Mouse (Mus musculus): ENCODE measurements around the gene Gas2. TPM values are rescaled to one million over a fixed set of nuclear protein-coding genes. Genes with fewer than 3 reads are reported as not detected.

Gas2 gene
- total and polyA plus RNA-seq, 2 experiments from 2014 or later = 14.9 to 51.6 TPM

GRCm38 (mm10) chr7:51865336-51865735 is 3.5 kb downstream of the Gas2 start:
- 66% methylated on average over 1 of the region's 1 CpGs for WGBS
- no peak for TF ChIP-seq CTCF (IDR thresholded peaks at IDR 0.05; ENCODE audit: low read depth)
- Histone ChIP-seq H3K27me3 (ENCODE audit: insufficient read depth, low read length) (no peaks in the 10 kb centered on the region), H3K9me3 (ENCODE audit: low read length) (no peaks in the 10 kb centered on the region), H3K4me1 (ENCODE audit: insufficient read depth) (peaks cover 10% of the 10 kb centered on the region; the same call in 1 of the 2 replicates), H3K4me2 (ENCODE audit: low read depth) (no peak overlapping the region), H3K4me3 (ENCODE audit: low read depth, low read length) (no peak overlapping the region), H3K27ac (ENCODE audit: low read depth, low read length) (no peak overlapping the region), H3K9ac (no peak overlapping the region), H3K36me3 (ENCODE audit: insufficient read depth) (no peaks in the 10 kb centered on the region; the same call in 1 of the 2 replicates)
- DNase-seq (no peak), ATAC-seq (no peak)

GRCm38 (mm10) chr7:51867983-51868382 is 6.2 kb downstream of the Gas2 start:
- Histone ChIP-seq H3K9me3 (ENCODE audit: low read length) (no peaks in the 10 kb centered on the region), H3K4me1 (ENCODE audit: insufficient read depth) (0 out of 2 replicates have a peak, but pooled peaks cover 1% of the 10 kb centered on the region), H3K27me3 (ENCODE audit: insufficient read depth, low read length) (no peaks in the 10 kb centered on the region), H3K4me2 (ENCODE audit: low read depth) (no peak overlapping the region), H3K9ac (no peak overlapping the region), H3K36me3 (ENCODE audit: insufficient read depth) (no peaks in the 10 kb centered on the region; the same call in 1 of the 2 replicates), H3K4me3 (ENCODE audit: low read depth, low read length) (no peak overlapping the region), H3K27ac (ENCODE audit: low read depth, low read length) (no peak overlapping the region)
- WGBS = 81% methylated on average over 1 of the region's 1 CpGs
- TF ChIP-seq CTCF (IDR thresholded peaks at IDR 0.05; ENCODE audit: low read depth) = no peak
- DNase-seq (no peak), ATAC-seq (no peak)

GRCm38 (mm10) chr7:51872041-51872440 is 10.2 kb downstream of the Gas2 start:
- Histone ChIP-seq H3K27me3 (ENCODE audit: insufficient read depth, low read length) (no peaks in the 10 kb centered on the region), H3K9ac (no peak overlapping the region), H3K27ac (ENCODE audit: low read depth, low read length) (no peak overlapping the region), H3K4me1 (ENCODE audit: insufficient read depth) (no peaks in the 10 kb centered on the region), H3K9me3 (ENCODE audit: low read length) (no peaks in the 10 kb centered on the region), H3K4me3 (ENCODE audit: low read depth, low read length) (no peak overlapping the region), H3K4me2 (ENCODE audit: low read depth) (no peak overlapping the region), H3K36me3 (ENCODE audit: insufficient read depth) (no peaks in the 10 kb centered on the region; the same call in 1 of the 2 replicates)
- no peak for DNase-seq
- no peak for TF ChIP-seq CTCF (IDR thresholded peaks at IDR 0.05; ENCODE audit: low read depth)
- 82% methylated on average over 1 of the region's 1 CpGs for WGBS
- ATAC-seq = no peak

GRCm38 (mm10) chr7:51872597-51872996 is 10.8 kb downstream of the Gas2 start:
- Histone ChIP-seq H3K9me3 (ENCODE audit: low read length) (no peaks in the 10 kb centered on the region), H3K4me2 (ENCODE audit: low read depth) (no peak overlapping the region), H3K36me3 (ENCODE audit: insufficient read depth) (no peaks in the 10 kb centered on the region), H3K9ac (no peak overlapping the region), H3K27ac (ENCODE audit: low read depth, low read length) (no peak overlapping the region), H3K27me3 (ENCODE audit: insufficient read depth, low read length) (no peaks in the 10 kb centered on the region), H3K4me1 (ENCODE audit: insufficient read depth) (no peaks in the 10 kb centered on the region), H3K4me3 (ENCODE audit: low read depth, low read length) (no peak overlapping the region)
- no peak for DNase-seq
- TF ChIP-seq CTCF (IDR thresholded peaks at IDR 0.05; ENCODE audit: low read depth) = no peak
- ATAC-seq = no peak

GRCm38 (mm10) chr7:51876316-51876715 is 14.5 kb downstream of the Gas2 start:
- Histone ChIP-seq H3K9ac (no peak overlapping the region), H3K36me3 (ENCODE audit: insufficient read depth) (no peaks in the 10 kb centered on the region), H3K4me2 (ENCODE audit: low read depth) (no peak overlapping the region), H3K27ac (ENCODE audit: low read depth, low read length) (no peak overlapping the region), H3K9me3 (ENCODE audit: low read length) (no peaks in the 10 kb centered on the region), H3K4me3 (ENCODE audit: low read depth, low read length) (no peak overlapping the region), H3K27me3 (ENCODE audit: insufficient read depth, low read length) (no peaks in the 10 kb centered on the region), H3K4me1 (ENCODE audit: insufficient read depth) (no peaks in the 10 kb centered on the region)
- DNase-seq = no peak
- no peak for TF ChIP-seq CTCF (IDR thresholded peaks at IDR 0.05; ENCODE audit: low read depth)
- ATAC-seq = no peak

- Histone ChIP-seq H3K36me3 (ENCODE audit: insufficient read depth) (no peaks in the 10 kb centered on the region), H3K9ac (peak overlapping the region; percentile 75), H3K27me3 (ENCODE audit: insufficient read depth, low read length) (no peaks in the 10 kb centered on the region), H3K4me2 (ENCODE audit: low read depth) (peak overlapping the region; percentile 90), H3K27ac (ENCODE audit: low read depth, low read length) (peak overlapping the region; percentile 76), H3K9me3 (ENCODE audit: low read length) (no peaks in the 10 kb centered on the region), H3K4me1 (ENCODE audit: insufficient read depth) (no peaks in the 10 kb centered on the region), H3K4me3 (ENCODE audit: low read depth, low read length) (peak overlapping the region; percentile 54)
- no peak for DNase-seq
- ATAC-seq = no peak
- TF ChIP-seq CTCF (IDR thresholded peaks at IDR 0.05; ENCODE audit: low read depth) = no peak
- 3% methylated on average over 8 of the region's 8 CpGs for WGBS
These were observed 16.9 kb downstream of the Gas2 start for GRCm38 (mm10) chr7:51878730-51879129.

- H3K9me3 ChIP-seq (ENCODE audit: low read length) = no peaks in the 10 kb centered on the region
- no peaks in the 10 kb centered on the region for H3K4me1 ChIP-seq (ENCODE audit: insufficient read depth)
- H3K27ac ChIP-seq (ENCODE audit: low read depth, low read length) = peak overlapping the region; percentile 76
- 2% methylated on average over 17 of the region's 17 CpGs for WGBS
- H3K9ac ChIP-seq = peak overlapping the region; percentile 75
- peak overlapping the region; percentile 90 for H3K4me2 ChIP-seq (ENCODE audit: low read depth)
- peak; percentile 77 for DNase-seq
- peak; percentile 96 for ATAC-seq
- no peaks in the 10 kb centered on the region for H3K36me3 ChIP-seq (ENCODE audit: insufficient read depth)
- H3K4me3 ChIP-seq (ENCODE audit: low read depth, low read length) = peak overlapping the region; percentile 54
- no peak for TF ChIP-seq CTCF (IDR thresholded peaks at IDR 0.05; ENCODE audit: low read depth)
- H3K27me3 ChIP-seq (ENCODE audit: insufficient read depth, low read length) = no peaks in the 10 kb centered on the region
These were observed 17.4 kb downstream of the Gas2 start for GRCm38 (mm10) chr7:51879136-51879723.
